Mouse (Mus musculus) v-Abl transformed pro-B cells (cell line): ENCODE measurements around the gene Dzip1l.

Experiments used
- in situ Hi-C, 2 experiments: fragments of 400-800 bp; cut with MboI; formaldehyde crosslinking; loops; one replicate each; pipeline ENCODE4 v1.15.1; 2025; ENCODE audit not compliant: unreplicated experiment in 2 of 2

The Dzip1l gene

GRCm38 (mm10) chr9:99709588-99710248, 80.4 kb downstream of the Dzip1l start:
- in situ Hi-C loops, result no loop called here

GRCm38 (mm10) chr9:99710297-99710696, 81.0 kb downstream of the Dzip1l start:
- in situ Hi-C loops, result no loop called here

- in situ Hi-C loops, result no loop called here
Measured at GRCm38 (mm10) chr9:99717134-99717533, 87.8 kb downstream of the Dzip1l start, which contains the start of gene Cldn18. Gene Cldn18, minus strand, starts transcription at chr9:99717267.
